Mouse (Mus musculus) cortical plate, adult 2 months (tissue): ENCODE data around the gene Ciao2b.

Experiments used
- CTCF ChIP-seq: fragments of 200-500 bp; IDR thresholded peaks from 2 replicates; pipeline ENCODE4 v1.5.1; 2011; ENCODE audit warnings: mild to moderate bottlenecking, control low read depth, low read length; ENCODE audit not compliant: insufficient read depth; ENCODE audit errors: extremely low read depth
- POLR2A ChIP-seq: fragments of 200-500 bp; IDR thresholded peaks from 2 replicates; pipeline ENCODE4 v1.6.1; 2011; ENCODE audit warnings: mild to moderate bottlenecking, low read length, control low read depth; ENCODE audit not compliant: insufficient read depth; ENCODE audit errors: extremely low read depth

DNA sequence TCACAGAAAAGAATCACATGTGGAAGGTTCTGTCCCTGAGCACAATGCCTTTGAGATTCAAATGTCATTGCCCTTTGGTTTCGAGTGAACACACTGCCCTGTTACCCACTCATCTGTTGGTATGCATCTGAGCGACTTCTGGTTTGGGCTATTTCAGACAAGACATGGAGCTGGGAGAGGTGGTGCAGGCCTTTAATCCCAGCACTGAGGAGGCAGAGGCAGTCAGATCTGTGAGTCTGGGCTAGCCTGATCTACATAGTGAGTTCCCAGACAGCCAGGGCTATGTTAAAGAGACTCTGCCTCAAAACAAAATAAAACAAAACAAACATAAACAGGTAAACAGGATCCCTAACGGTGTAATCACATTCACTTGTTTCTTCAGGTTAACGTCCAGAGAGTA, 13.8 kb upstream of the Ciao2b start:
- no peak for TF ChIP-seq CTCF
- TF ChIP-seq POLR2A: no peak
